Mouse (Mus musculus) T-helper 2 cell (primary cell): ENCODE results near the gene Pde4c.

ENCODE experiments used
- in situ Hi-C: fragments of 300-600 bp; cut with MboI, MseI; formaldehyde crosslinking; loops from one replicate; pipeline ENCODE4 v1.15.1; 2025; ENCODE audit warnings: high pct_unique_total_duplicates

Pde4c gene

GRCm38 (mm10) chr8:70786291-70787050 is 63.0 kb downstream of the Pde4c start:
- in situ Hi-C loops = no loop called here

GRCm38 (mm10) chr8:70787051-70787445 is 63.5 kb downstream of the Pde4c start:
- in situ Hi-C loops = no loop called here

- in situ Hi-C loops = no loop called here
Observed at GRCm38 (mm10) chr8:70787941-70788667, 64.6 kb downstream of the Pde4c start.

- in situ Hi-C loops = no loop called here
Observed at GRCm38 (mm10) chr8:70789046-70789445, 65.5 kb downstream of the Pde4c start.

- in situ Hi-C loops = no loop called here
Observed at GRCm38 (mm10) chr8:70790846-70791245, 67.3 kb downstream of the Pde4c start.

- in situ Hi-C loops = no loop called here
Observed at GRCm38 (mm10) chr8:70791294-70791701, 67.8 kb downstream of the Pde4c start.

- in situ Hi-C loops = no loop called here
Observed at GRCm38 (mm10) chr8:70791975-70792691, 68.6 kb downstream of the Pde4c start.

- in situ Hi-C loops = no loop called here
Observed at GRCm38 (mm10) chr8:70792700-70793099, 69.2 kb downstream of the Pde4c start.

GRCm38 (mm10) chr8:70794215-70794614 is 70.7 kb downstream of the Pde4c start:
- in situ Hi-C loops = no loop called here

GRCm38 (mm10) chr8:70795370-70795769 is 71.8 kb downstream of the Pde4c start:
- in situ Hi-C loops = no loop called here

- in situ Hi-C loops = no loop called here
Observed at GRCm38 (mm10) chr8:70796403-70797080, 73.0 kb downstream of the Pde4c start.

- in situ Hi-C loops = no loop called here
Observed at GRCm38 (mm10) chr8:70797081-70798070, 73.9 kb downstream of the Pde4c start.

GRCm38 (mm10) chr8:70798281-70798680 is 74.8 kb downstream of the Pde4c start:
- in situ Hi-C loops = no loop called here

- in situ Hi-C loops = no loop called here
Observed at GRCm38 (mm10) chr8:70800648-70801047, 77.1 kb downstream of the Pde4c start.
